27 mouse cellular contexts compared by ENCODE assay signal in the genomic region with DNA sequence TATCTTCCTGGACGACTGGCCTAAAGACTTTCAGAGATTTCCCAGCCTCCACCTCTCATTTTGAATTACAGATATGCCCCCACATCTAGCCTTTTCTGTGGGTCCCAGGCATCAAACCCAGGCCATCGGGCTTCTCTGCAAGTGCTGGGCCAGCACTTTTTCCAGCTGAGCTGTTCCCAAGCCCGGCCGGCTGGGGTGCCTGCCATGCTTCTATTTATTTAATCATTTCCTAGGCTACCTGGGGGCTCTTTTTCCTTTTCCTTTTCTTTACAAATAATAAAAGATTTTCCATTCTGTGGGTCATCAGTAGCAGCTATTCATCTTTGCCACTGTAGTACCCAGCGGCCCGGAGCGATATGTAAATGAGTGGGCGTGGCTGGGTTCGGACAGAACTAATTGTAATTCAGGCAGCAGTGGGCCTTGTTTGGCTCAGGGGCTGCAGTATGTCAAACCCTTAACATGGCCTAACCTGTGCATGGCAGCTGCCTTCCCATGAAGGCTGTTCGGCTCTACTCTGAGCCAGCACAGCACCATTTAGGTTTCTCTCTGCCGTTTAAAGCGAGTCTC. TPM values are rescaled to one million over a fixed set of nuclear protein-coding genes. Genes with fewer than 3 reads are reported as not detected.
DNase-seq lines count a peak whose midpoint lies in the region; ATAC-seq and TF ChIP-seq lines count a peak whose summit lies in the region.
"Had no signal": no experiment of that assay in that cellular context is flagged by ENCODE, and none has a peak within 500 bp of the region (broad histone marks: within the 10 kb centered on the region; RNA-seq: fewer than 3 reads in every experiment).

No protein-coding gene starts in this region.

- 42% methylated on average over 12 of the region's 12 CpGs for WGBS in forebrain, embryonic 14.5 days
- WGBS in forebrain, embryonic 10.5 days = 86% methylated on average over 12 of the region's 12 CpGs
- WGBS in kidney, embryonic 15.5 days = 84% methylated on average over 12 of the region's 12 CpGs
- WGBS in kidney, embryonic 16.5 days = 81% methylated on average over 12 of the region's 12 CpGs

- no peak overlapping the region for H3K4me2 ChIP-seq in forebrain, embryonic 14.5 days (ENCODE audit: low read length)
- no peak overlapping the region for H3K4me2 ChIP-seq in kidney, embryonic 15.5 days
- no peak overlapping the region for H3K4me2 ChIP-seq in kidney, embryonic 16.5 days (replicated peaks; ENCODE audit: low read depth, low read length)
- H3K4me2 ChIP-seq: heart, embryonic 15.5 days; hindbrain, embryonic 15.5 days; limb, embryonic 12.5 days; liver, embryonic 15.5 days; lung, embryonic 14.5 days; midbrain, embryonic 15.5 days had no signal

- H3K4me1 ChIP-seq in forebrain, embryonic 14.5 days (ENCODE audit: control insufficient read depth, insufficient read depth, low read length) = peaks cover 8% of the 10 kb centered on the region
- H3K4me1 ChIP-seq in forebrain, embryonic 10.5 days = peaks cover 47% of the 10 kb centered on the region
- H3K4me1 ChIP-seq in kidney, embryonic 15.5 days = peaks cover 38% of the 10 kb centered on the region
- H3K4me1 ChIP-seq in kidney, embryonic 16.5 days (ENCODE audit: insufficient read depth, low read length) = peaks cover 23% of the 10 kb centered on the region

- no peaks in the 10 kb centered on the region for H3K9me3 ChIP-seq in forebrain, embryonic 14.5 days (replicated peaks; ENCODE audit: control insufficient read depth, low read length)
- peaks cover 7% of the 10 kb centered on the region; the same call in 1 of the 2 replicates for H3K9me3 ChIP-seq in forebrain, embryonic 10.5 days
- no peaks in the 10 kb centered on the region for H3K9me3 ChIP-seq in kidney, embryonic 15.5 days (replicated peaks)
- H3K9me3 ChIP-seq in kidney, embryonic 16.5 days (ENCODE audit: low read length) = no peaks in the 10 kb centered on the region
- H3K9me3 ChIP-seq: heart, embryonic 10.5 days; heart, embryonic 15.5 days; hindbrain, embryonic 15.5 days; limb, embryonic 12.5 days; liver, embryonic 15.5 days; midbrain, embryonic 10.5 days; midbrain, embryonic 15.5 days had no signal

- H3K4me3 ChIP-seq in forebrain, embryonic 14.5 days (ENCODE audit: low read depth, low read length) = no peak overlapping the region
- no peak overlapping the region for H3K4me3 ChIP-seq in forebrain, embryonic 10.5 days
- H3K4me3 ChIP-seq in kidney, embryonic 15.5 days (replicated peaks) = no peak overlapping the region
- no peak overlapping the region for H3K4me3 ChIP-seq in kidney, embryonic 16.5 days (ENCODE audit: low read length)
- no peak overlapping the region for H3K4me3 ChIP-seq in layer of hippocampus, adult 2 months
- H3K4me3 ChIP-seq: heart, embryonic 10.5 days; heart, embryonic 15.5 days; hindbrain, embryonic 15.5 days; left cerebral cortex, adult 2 months; limb, embryonic 12.5 days; liver, embryonic 15.5 days; midbrain, embryonic 10.5 days; midbrain, embryonic 15.5 days had no signal

- peaks cover 17% of the 10 kb centered on the region for H3K36me3 ChIP-seq in forebrain, embryonic 14.5 days (ENCODE audit: control insufficient read depth, insufficient read depth, low read length)
- peaks cover 77% of the 10 kb centered on the region for H3K36me3 ChIP-seq in forebrain, embryonic 10.5 days (replicated peaks)
- H3K36me3 ChIP-seq in kidney, embryonic 15.5 days = peaks cover 60% of the 10 kb centered on the region
- H3K36me3 ChIP-seq in kidney, embryonic 16.5 days (ENCODE audit: insufficient read depth, low read length) = peaks cover 34% of the 10 kb centered on the region
- H3K36me3 ChIP-seq: hindbrain, embryonic 15.5 days; midbrain, embryonic 15.5 days had no signal

- ATAC-seq in forebrain, embryonic 14.5 days = no peak
- ATAC-seq in kidney, embryonic 15.5 days (replicated peaks; ENCODE audit: low FRiP score) = no peak
- ATAC-seq in kidney, embryonic 16.5 days (ENCODE audit: low FRiP score, low TSS enrichment) = no peak
- ATAC-seq: inflammation-experienced regulatory T-cells, adult 6 months; midbrain, embryonic 15.5 days had no signal

- TF ChIP-seq CTCF in layer of hippocampus, adult 2 months (conservative IDR thresholded peaks at IDR 0.05) = no peak

- H3K27ac ChIP-seq in forebrain, embryonic 14.5 days (ENCODE audit: low read depth, low read length) = no peak overlapping the region
- H3K27ac ChIP-seq in forebrain, embryonic 10.5 days = no peak overlapping the region
- H3K27ac ChIP-seq in kidney, embryonic 15.5 days = peak overlapping the region; percentile 18; the same call in 1 of the 2 replicates
- no peak overlapping the region for H3K27ac ChIP-seq in kidney, embryonic 16.5 days (ENCODE audit: low read length)
- H3K27ac ChIP-seq in layer of hippocampus, adult 2 months = no peak overlapping the region
- H3K27ac ChIP-seq: heart, embryonic 10.5 days; heart, embryonic 15.5 days; hindbrain, embryonic 15.5 days; limb, embryonic 12.5 days; liver, embryonic 15.5 days; midbrain, embryonic 10.5 days; midbrain, embryonic 15.5 days had no signal

- peak; percentile 35 for DNase-seq in forebrain, embryonic 14.5 days (ENCODE audit: low spot score)
- no peak for DNase-seq in forebrain, embryonic 10.5 days (ENCODE audit: extremely low spot score, low spot score)
- DNase-seq in ZHBTc4 (ENCODE audit: low read depth, low spot score) = peak; percentile 57
- no peak for DNase-seq in adrenal gland, adult 18-20 months (ENCODE audit: low spot score in 2 of 2)
- DNase-seq in layer of hippocampus, adult 2 months (ENCODE audit: low spot score in 2 of 2) = no peak
- DNase-seq: adrenal gland, postnatal 25 days; cerebellum, adult 18-20 months; cerebellum, postnatal 10 days; gastrocnemius, postnatal 14 days; heart, adult 11 months; kidney, adult 18-20 months; kidney, postnatal 14 days; lung, embryonic 14.5 days; lung, postnatal 14 days; spleen, adult 18-20 months; thymus, postnatal 25 days had no signal

- no peak overlapping the region for H3K9ac ChIP-seq in forebrain, embryonic 14.5 days (ENCODE audit: low read length)
- no peak overlapping the region for H3K9ac ChIP-seq in kidney, embryonic 15.5 days
- no peak overlapping the region for H3K9ac ChIP-seq in kidney, embryonic 16.5 days (replicated peaks; ENCODE audit: low read length)
- H3K9ac ChIP-seq: heart, embryonic 15.5 days; hindbrain, embryonic 15.5 days; limb, embryonic 12.5 days; liver, embryonic 15.5 days; lung, embryonic 14.5 days; midbrain, embryonic 15.5 days had no signal

- no peaks in the 10 kb centered on the region for H3K27me3 ChIP-seq in forebrain, embryonic 14.5 days (replicated peaks; ENCODE audit: control insufficient read depth, insufficient read depth, low read length)
- no peaks in the 10 kb centered on the region for H3K27me3 ChIP-seq in forebrain, embryonic 10.5 days (ENCODE audit: poor library complexity, severe bottlenecking)
- H3K27me3 ChIP-seq in kidney, embryonic 15.5 days = no peaks in the 10 kb centered on the region
- H3K27me3 ChIP-seq in kidney, embryonic 16.5 days (ENCODE audit: insufficient read depth, low read length) = no peaks in the 10 kb centered on the region
- H3K27me3 ChIP-seq: heart, embryonic 15.5 days; hindbrain, embryonic 15.5 days; limb, embryonic 12.5 days; liver, embryonic 15.5 days; midbrain, embryonic 15.5 days had no signal

RNA-seq across cellular contexts. Expression of gene Cit, which starts 4.3 kb away (rescaled TPM):
- 9.1 and 14.3 TPM in 2 replicates for polyA plus RNA-seq in forebrain, embryonic 14.5 days (2014; fragmentation: Nextera tagmentation; extraction: Ambion mirVana)
- polyA plus RNA-seq in forebrain, embryonic 10.5 days (2016; fragmentation: Nextera tagmentation; extraction: Ambion mirVana) = 42.6 and 48.9 TPM in 2 replicates
- 35.4 and 39.2 TPM in 2 replicates for polyA plus RNA-seq in kidney, embryonic 15.5 days (2015; fragmentation: Nextera tagmentation; extraction: Ambion mirVana)
- 30.4 and 36.6 TPM in 2 replicates for polyA plus RNA-seq in kidney, embryonic 16.5 days (2015; fragmentation: Nextera tagmentation; extraction: Ambion mirVana)
- 1 to 10 TPM; 2.7 to 3.3 TPM for total RNA-seq in adrenal gland, adult 18-20 months (2021)
- 10 to 100 TPM; 57.2 to 60.5 TPM for total RNA-seq in layer of hippocampus, adult 2 months (2021)

Comparison
In these comparisons a context has a peak if more than half of its experiments do, and no peak if none do; other contexts are left out.
1. DNase-seq: peak in forebrain, embryonic 14.5 days (single experiment) and ZHBTc4 (single experiment); none in forebrain, embryonic 10.5 days (single experiment), adrenal gland, adult 18-20 months (0 of 2) and layer of hippocampus, adult 2 months (0 of 2).